Mouse (Mus musculus): Measurements from ENCODE around the gene Lmod1.
"Not testable (repeated sequence)": the region's sequence is repeated elsewhere in the genome, so short reads cannot be mapped to it uniquely, and the experiment has no call there.

The Lmod1 gene

DNA sequence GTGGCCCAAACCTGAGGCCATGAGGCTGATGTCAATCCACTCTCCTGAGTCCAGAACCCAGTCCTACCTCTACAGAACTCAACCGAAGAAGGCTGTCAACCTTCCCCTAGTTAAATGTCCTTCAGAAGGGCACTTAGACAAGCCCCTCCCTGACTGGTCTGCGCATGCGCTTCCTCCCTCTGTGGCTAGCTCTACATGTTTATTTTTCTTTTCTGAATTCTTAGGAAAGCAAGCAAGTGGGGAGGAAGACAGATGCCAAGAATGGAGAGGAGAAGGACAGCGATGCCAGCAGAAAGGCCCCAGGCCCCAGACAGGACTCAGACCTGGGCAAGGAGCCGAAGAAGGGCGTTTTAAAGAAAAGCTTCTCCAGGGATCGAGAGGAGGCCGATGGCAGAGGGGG is 38.8 kb downstream of the Lmod1 start:
- DNase-seq = peak; percentile 61 to 77

DNA sequence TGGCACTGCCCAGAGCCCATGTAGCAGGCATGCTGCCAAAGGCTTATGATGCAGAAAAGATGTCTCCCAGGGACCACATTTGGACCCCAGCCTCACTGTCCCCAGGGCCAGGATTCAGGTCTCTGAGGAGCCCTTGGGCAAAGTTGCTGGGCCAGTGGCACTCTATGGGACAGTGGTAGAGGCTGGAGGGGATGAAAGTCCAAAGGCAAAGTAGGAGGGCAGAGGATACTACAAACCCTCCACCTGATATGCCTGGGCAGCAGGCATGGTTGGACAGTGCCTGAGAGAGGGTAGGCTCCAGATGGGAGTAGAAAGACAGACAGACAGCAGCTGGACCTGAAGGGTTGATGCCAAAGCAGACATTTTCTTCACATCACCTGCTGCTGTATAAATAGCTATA is 41.8 kb downstream of the Lmod1 start:
- no peak for DNase-seq

DNA sequence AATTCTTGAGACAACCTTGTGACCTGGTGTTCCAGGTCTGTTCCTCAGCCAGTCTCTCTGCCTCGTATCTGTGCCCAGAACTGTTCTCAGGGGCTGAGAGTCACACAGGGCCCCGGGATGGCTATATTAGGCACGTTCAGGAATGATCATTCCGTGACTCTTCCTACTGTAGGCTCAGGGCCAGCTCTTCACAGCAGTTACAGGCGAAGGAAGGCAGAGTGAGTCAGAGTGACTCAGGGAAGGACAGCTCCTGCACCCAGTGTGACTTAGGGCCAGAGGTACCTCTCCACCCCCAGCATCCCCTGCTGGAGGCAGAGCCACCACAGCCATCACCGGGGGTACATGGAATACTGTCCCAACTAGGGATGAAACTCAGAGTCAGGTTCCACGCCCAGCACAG is 42.4 kb downstream of the Lmod1 start:
- no peak for DNase-seq

DNA sequence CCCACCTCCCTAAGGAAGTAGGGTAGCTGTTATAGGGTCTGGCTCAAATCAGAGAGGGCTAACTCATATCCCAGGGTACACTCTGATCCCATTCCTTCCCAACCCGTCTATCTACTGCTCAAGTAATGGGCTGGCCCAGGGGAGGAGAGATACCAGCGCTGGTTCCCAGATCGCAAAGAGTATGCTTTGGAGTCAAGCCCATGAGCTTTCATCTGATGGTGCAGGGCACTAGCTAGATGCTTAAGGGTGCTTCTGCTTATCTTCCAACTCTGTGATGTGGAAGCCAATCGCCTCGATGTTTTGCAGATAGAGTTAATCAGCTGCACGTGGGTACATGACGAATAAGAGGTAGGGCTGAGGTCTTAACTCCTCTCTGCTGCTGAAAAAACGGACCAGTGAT is 43.0 kb downstream of the Lmod1 start:
- no peak for DNase-seq

DNA sequence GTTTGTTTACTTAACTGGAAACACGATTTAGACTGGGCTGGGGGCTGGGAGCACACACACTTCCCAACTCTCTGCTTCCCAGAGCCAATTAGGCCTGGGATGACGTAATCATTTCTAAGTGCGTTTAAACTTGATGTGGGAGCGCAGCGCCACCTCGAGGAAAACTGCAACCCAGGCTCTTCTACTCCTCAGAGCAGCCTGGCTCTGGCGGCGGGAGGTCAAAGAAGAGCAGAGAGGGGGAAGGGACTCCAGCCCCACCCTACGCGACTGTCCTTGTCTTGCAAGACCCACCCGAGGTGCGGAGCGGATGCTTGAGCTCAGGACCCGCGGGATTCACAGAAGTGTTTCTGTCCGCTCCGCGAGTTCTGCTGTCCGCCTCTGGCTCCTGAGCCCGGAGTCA is 43.6 kb downstream of the Lmod1 start:
- peak; percentile 88 to 89 for DNase-seq

DNA sequence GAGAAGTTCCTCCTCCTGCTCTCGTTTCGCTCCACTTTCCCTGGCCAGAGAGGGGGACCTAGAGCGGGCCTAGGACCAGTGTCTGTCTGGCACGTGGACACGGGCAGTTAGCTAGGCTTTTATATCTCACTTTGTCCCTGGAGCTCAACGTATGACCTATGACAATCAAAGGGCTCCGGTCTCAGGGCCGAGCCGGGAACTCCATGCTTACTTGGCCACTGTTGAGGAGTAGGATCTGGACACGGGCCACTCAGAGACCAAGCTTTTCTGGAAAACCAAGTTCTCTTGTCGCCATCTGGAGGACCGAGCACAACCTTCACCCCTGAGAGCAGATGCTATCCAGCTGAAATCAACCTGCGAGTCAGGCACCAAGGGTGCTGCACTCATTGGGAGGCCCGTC is 44.4 kb downstream of the Lmod1 start:
- peak; percentile 72 to 73 for DNase-seq

DNA sequence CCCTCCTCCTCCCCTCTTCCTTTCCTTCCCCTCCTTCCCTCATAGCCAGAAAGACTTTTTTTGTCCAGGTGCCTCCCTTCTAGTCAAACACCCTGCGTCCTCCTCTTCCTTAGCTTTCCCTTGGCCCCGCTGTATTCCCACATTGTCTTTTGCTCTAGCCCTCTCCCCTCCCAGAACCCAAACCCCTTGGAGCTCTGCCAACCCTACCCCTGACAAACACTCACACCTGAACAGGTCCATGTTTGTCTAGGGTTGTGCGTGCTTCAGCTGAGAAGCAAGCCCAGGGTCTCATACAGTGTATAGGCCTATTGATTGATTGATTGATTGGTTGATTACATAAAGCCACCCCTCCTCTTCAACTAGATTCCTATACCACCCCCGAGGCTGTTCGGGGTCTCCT is 44.8 kb downstream of the Lmod1 start:
- DNase-seq = no peak

DNA sequence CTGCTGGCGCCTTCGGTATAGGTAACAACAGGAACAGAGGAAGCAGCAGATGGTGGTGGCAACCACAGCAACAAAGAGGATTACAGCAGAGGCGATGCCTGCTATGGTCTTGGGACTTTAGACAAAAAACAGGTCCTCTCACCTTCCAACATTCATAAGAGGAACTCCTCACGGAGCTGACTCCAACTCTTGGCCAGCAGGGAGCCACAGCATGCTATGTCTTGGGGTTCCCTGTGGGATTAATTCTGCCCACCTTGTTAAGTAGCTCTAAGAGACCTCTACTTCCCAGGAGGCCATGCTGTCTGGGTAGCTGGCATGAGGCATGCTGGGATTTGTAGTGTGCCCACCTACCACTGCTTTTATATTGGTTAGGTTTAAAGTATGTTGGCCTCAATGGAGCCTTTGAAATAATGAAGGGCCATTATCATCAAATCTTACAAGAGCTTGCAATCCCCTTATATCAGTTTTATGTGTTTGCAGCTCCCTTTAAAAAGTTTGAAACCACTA is 48.6 kb downstream of the Lmod1 start:
- no peak for DNase-seq

DNA sequence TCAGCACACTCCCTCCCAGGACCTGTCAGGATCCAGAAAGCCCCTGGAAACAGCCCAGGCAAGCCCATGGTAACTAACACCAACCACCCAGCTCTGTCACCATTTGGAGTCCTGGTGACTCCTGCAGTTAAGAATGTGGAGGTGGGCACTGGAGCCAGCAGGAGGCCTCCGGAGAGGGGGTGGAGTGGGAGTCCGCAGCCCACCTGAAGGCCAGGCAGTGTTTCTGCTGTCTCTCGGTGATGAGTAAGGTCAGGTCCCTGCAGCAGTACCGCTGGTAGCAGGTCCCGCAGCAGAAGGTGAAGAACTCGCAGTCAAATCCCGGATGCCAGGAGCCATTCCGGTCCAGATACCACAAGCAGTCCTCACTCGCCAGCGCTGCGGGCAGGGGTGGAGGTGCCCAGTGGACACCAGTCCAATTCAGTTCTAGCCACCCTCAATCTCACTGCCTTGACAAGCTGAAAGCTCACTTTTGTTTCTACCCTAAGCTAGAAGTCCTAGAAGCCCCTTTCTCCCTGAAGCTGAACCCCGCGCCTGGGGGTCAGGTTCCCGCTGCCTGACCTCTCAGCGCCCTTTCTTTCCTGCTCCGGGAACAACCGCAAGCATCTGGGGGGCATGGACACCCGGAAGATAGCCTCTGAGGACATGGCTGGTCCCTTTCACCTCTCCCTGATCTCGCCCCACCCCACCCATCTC is 49.7 kb downstream of the Lmod1 start:
- DNase-seq = no peak

DNA sequence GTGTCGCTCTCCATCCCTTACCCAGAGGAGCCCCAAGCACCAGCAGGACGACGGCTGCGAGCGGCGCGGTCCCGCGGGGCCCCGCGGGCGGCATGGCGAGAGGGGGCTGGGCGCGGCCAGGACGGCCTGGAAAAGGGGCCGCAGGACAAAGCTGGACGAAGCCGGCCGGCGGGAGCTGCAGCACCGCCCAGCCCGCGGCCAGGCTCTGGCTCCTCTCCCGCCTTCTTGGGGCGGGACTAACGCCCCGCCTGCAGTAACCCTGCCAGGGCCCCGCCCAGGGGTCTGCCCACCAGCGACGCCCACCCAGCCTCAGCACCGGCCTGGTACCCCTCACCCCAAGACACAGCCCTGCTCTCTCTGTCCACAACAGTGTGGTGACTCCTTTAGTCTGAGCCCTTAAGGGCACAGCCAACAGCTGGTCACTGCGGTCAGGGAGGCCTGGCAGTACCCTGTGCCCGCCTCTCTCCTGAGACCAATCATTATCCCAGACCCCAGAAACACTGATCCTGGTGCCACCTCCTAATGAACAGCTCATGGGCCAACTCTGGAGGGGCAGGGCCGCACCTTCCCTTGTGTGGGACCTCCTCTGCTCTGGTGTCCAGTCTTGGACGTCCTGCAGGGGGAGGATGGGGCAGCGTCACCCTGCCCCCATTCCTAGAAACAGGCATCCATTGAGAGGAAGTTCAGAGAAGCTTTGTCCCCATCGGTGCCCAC is 50.4 kb downstream of the Lmod1 start, which contains the start of gene Shisa4:
Gene Shisa4 (minus strand): TSS at position 370 of the 714 bp plus-strand sequence.
- peak; percentile 83 to 90 for DNase-seq

DNA sequence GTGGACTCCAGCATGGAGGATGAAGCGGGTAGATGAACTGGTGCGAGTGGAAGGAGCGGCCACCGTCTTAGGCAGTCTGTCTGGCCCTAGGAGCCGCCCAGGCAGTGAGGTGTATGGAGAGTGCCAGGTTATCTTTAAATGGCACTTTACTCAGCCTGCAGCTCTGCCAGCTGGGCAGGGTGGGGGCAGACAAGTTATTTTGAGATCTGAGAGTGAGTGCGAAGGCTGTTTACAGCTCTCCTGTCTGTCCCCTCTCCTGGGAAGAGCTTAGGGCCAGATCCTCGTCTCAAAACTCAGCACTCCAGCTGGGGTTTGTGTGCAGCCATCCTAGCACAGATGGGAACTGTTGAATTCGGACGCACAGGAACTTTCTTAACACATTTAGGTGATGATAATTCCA is 54.0 kb downstream of the Lmod1 start:
- no peak for DNase-seq

DNA sequence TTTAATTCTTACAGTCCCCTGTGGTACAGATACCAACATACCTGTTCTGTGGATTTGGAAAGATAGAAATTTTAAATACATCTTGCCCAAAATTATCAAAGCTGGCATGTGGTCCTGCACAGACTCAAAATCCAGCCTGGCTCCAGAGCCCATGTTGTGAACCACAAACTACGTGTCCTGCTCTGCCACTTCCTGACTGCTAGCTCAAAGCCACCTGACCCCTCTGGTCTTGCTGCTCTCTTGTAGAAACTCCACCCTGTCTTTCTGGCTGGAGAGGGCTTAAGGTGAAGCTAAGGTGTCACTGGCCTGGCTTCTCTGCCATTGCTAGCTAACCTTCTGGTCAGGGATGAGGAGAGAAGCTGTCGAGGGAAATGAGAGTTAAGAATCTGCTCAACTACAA is 54.4 kb downstream of the Lmod1 start:
- DNase-seq = no peak

DNA sequence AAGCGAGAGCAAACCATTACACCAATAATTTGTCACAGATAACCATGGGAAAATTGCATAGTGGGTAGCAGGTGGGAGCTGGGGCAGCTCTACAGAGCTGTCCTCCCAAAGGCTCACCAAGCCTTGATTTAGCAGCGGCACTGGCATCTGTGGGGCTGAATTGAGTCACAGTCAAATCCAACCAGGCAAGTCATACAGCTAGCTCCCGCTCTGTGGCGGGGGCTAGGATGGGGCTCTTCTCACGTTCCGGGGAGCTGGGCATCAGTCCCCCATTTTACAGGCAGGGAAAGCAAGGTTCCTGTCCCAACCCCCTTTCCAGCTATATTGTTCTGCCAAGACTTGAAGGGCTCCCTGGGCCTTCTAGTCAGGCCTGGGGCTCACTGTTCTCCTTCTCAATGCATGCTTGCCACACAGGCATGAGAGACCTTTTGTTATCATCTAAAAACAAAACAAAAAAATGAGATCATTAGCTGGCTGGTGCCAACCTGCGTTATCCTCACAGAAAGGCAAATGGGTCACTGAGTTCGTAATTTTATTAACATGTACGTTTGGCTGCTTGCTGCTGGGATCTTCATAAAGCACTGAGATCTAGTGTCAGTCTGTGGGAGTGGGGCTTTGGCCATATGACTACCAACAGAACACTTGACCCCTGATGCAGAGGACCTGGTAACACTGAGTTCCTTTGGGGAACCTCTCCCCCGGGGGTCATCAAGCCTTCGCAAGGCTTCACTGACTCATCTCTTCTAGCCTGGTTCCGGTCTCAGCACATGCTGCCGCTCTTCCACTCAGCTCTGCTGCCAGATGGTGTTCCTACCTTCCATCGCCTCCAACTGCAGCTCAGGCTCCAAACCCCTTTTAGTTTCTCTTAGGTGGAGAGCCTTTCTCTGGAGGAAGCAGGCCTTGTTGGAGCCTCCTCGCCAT is 55.7 kb downstream of the Lmod1 start:
- DNase-seq = no peak

DNA sequence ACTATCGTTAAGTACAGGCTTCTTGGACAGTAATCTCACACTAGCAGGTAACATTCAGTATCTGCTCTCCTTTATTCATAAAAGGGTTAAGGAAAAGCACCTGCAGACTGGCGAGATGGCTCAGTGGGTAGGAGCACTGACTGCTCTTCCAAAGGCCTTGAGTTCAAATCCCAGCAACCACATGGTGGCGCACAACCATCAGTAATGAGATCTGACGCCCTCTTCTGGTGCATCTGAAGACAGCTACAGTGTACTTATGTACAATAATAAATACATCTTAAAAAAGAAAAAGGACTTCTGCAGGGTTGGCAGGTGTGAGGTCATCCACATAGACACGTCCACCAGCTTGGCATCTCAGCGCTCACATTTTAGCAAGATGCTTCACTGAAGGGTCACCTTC is 57.0 kb downstream of the Lmod1 start:
- DNase-seq = not testable (repeated sequence)

DNA sequence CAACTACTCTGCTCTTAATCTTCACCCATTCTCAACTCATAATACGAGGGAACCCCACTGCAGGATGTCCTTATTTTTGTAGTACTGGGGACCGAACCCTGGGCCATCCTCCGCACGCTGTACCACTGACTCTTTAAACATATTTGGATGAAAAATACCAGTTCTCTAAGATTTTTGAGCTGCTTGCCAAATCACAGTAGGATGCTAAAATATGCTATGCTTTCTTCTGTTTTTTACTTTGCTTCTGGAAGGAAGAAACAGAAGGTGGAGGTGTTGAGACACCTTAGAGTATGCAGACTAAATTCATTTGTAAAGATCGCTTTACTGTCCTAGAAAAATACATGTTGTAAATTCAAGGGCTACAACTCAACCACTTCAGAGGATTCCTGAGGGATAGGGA is 59.6 kb downstream of the Lmod1 start:
- no peak for DNase-seq

DNA sequence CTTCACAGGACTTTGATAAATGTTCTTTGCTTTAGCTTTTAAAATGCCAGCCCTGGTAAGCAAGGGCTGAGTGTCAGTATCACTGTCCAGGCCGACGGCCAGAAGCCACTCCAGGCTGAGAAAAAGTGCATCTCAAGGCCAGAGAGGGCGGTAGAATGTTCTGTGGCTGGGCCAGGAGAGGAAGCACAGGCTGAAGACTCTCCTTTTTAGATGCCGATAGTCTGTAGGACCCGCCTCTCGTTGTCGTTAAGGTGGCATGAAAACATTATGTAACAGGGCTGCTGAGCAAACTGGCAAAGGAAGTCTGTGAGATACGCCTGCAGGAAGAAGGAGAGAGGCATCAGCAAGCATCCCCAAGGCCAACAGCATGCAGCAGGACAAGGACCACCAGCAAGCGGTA is 60.6 kb downstream of the Lmod1 start:
- DNase-seq = no peak

DNA sequence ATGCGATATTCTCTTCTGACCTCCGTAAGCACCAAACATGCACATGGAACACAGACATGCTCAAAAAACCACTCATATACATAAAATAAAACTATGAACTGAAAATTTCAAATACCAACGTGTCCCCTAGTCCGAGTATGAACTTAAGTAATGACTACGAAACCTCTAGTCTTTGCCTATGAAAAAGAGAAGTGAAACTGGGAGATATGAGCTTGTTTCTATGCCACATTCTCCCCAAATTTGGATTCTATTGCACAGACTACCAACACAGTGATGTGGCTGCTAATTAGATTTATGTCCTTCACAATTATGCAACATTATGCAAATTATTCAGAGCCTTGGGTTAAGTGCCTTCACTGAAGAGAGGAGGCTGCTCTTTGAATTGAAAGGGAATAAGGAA is 74.9 kb downstream of the Lmod1 start:
- DNase-seq = no peak

DNA sequence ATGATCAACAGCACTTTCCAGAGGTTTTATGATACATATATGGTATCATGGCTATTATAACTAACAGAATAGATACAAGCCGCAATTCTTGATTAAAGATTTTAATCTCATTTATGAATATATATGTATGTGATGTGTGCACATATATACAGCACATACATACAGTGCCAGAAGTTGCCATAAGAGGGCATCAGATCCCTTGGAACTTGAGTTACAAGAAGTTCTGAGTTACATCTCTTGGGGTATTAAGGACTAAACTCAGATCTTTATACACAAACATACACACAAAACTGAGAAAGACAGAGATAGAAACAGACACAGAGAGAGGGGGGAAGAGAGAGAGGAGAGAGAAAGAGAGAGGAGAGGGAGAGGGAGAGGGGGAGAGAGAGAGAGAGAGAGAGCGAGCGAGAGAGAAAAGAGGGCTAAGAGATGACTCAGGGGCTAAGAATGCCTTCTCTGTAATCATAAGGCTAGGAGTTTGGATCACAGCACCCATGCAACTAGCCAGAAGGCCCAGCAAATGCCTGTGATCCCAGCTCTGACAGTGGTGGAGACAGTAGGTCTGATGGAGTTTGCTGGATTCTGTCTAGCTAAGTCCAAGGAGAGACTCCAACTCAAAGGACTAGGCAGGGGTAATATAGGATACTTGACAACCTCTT is 77.0 kb downstream of the Lmod1 start:
- DNase-seq = no peak

DNA sequence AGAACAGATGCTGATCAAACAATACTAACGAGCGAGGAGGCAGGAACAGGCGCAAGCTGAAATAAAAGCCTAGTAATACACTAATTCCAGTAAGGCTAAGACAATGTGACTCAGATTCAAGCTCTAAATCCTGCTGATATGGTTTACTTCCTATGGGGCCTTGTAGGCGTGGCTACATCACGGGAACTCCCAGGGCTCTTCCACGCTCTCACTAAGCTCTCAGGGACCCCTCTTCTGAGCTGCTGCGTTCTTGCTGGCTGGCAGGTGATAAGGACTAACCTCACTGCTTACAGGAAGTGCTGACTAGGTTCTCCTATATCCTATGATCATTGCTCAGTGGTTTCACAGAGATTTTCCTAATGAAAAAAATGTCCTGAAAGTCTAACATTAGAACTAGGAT is 80.7 kb downstream of the Lmod1 start:
- no peak for DNase-seq

DNA sequence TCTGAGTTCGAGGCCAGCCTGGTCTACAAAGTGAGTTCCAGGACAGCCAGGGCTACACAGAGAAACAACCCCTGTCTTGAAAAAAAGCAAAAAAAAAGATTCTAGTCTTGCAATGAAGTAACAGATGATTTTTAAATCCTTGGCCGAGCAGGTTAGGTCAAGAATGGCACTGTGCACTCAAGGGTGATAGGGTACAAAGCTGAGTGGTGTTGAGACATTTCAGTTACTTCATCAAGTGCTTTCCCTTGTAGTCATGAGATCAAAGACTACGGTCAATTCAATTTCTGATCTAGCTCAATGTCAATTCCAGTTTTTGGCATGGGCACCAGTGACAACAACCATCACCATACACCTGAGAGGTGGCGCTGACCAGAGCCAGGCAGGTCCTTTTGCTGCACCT is 84.4 kb downstream of the Lmod1 start:
- no peak for DNase-seq

DNA sequence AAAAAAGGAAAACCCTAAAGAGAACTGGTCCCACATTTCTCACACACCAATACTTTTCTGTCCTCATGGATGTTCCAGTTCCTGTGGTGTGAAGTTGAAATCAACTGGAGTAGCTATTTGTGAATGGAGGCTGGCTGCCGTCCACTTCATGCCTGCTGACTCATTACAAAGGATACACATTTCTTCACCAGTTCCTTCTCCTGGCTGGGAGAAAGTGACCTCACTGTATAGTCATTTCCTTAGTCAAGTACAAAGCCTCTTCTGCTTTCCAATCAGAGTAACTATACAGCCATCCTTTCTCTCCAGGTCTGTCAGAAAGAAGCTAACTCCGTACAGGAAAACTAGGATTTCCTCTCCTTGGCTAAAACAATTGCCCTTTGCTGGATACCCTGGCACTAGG is 86.4 kb downstream of the Lmod1 start:
- DNase-seq = peak; percentile 65 to 74

DNA sequence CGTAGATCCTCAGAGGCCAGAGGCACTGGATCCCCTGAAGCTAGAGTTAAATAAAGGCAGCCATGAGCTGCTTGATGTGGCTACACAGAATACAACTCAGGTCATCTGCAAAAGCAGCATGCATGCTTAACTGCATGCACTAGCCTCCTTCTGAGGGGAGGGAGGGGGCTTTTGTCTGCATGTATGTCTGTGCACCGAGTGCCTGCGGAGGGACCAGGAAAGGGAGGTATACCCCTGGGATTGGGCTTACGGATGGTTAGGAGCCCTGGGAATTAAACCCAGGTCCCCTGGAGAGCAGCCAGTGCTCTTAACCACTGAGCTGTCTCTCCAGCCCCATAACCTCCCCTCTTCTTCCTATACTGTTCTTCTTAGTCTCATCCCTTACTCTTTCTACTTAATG is 87.5 kb downstream of the Lmod1 start:
- DNase-seq = no peak

DNA sequence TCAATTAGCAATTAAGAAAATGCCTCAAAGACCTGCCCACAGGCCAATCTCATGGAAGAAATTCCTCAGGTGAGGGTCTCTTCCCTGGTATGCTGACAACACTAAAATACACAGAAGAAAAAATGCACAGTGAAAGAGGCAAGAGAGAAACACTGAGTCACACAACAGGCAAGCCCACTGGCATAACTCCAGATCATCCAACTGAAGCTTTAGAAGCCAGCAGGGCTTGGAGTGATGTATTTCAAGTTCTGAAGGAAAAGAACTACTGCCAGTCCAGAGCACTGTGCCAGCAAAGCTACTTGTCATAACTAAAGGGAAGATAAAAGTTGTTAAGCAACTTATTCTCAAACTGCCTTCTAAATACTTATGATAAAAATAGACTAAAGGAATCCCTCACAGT is 89.4 kb downstream of the Lmod1 start:
- DNase-seq = no peak
